Mouse (Mus musculus) kidney, adult 8-10 months (tissue): ENCODE results near the gene Slc39a10.
A peak's percentile ranks its signal among the peaks of the same experiment; 100 is the strongest.
"Not testable (repeated sequence)": the region's sequence is repeated elsewhere in the genome, so short reads cannot be mapped to it uniquely, and the experiment has no call there.

Source experiments
- DNase-seq, 2 experiments: peaks; one replicate each; pipeline ENCODE4 v3.0.0; 2022

Gene Slc39a10

DNA sequence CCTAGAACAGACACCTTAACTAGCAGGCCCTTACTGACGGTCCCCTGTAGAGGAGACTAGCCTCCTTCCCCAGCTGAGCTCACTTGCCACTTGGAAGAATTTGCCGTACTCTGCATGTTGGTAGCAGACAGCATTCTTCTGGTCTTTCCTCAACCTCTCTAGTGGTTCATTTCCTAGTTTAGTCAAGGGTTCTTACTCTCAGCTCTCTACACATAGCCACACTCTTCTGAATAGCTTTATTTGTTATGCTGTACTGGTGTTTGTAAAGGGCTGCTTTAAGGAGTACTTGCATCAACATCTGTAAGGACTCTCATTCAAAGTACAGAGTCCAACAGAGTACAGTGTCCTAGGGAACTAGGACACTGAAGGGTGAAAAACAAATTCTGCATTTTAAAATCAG lies 29.2 kb downstream of the Slc39a10 start:
- no peak for DNase-seq

DNA sequence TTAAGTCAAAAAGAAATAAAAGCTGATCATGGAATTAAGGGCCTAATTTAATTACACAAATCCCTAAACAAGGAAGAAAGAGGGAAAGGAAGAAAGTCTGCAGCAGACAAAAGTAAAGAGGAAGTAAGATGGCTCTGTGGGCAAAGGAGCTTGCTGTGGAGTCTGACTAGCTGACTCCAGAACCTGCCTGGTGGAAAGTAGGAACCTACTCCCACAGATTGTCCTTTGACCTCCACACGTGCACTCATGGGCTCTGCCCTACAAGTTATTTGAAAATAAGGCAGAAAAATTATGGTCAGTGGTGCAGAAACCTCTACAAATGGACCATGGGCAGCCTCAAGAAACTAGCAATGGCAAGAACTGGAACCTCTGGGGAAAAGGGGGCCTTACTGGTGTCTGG lies 32.6 kb downstream of the Slc39a10 start:
- no peak for DNase-seq

DNA sequence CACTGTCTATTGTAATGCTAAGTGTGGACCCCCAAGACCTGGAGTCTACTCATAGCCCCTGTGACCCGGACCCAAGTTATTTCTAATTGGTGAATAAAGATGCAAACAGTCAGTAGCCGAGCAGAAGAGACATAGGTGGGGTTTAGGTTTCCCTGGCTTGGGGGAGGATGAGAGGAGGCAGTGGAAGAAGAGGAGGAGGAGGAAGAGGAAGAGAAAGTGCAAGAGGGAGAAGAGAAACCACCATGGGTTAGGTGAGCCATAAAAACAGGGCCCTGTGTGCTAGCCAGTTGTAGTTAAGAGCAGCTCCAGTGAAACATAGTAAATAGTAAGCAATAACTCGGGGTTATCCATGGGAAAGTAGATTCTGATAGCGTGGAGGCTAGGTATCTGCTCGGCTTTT lies 34.1 kb downstream of the Slc39a10 start:
- no peak for DNase-seq

DNA sequence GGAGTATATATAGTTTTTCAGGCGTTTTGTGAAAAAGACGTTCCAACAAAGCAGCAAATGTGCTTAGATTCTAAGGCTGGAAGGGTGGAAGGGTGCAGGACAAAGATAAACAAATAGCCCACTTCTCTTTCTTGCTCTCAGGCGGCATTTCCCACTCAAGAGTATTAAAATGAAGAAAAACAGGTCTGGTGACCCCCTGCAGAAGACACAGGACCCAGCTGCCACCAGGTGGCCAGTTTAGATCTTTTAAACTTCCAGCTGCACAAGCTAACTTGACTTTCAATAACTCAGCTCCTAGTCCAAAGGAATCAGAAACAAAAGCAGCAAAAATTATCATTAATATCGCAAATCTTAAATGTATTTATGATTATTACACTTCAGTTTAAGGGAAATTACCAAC lies 36.2 kb downstream of the Slc39a10 start:
- DNase-seq, result no peak

DNA sequence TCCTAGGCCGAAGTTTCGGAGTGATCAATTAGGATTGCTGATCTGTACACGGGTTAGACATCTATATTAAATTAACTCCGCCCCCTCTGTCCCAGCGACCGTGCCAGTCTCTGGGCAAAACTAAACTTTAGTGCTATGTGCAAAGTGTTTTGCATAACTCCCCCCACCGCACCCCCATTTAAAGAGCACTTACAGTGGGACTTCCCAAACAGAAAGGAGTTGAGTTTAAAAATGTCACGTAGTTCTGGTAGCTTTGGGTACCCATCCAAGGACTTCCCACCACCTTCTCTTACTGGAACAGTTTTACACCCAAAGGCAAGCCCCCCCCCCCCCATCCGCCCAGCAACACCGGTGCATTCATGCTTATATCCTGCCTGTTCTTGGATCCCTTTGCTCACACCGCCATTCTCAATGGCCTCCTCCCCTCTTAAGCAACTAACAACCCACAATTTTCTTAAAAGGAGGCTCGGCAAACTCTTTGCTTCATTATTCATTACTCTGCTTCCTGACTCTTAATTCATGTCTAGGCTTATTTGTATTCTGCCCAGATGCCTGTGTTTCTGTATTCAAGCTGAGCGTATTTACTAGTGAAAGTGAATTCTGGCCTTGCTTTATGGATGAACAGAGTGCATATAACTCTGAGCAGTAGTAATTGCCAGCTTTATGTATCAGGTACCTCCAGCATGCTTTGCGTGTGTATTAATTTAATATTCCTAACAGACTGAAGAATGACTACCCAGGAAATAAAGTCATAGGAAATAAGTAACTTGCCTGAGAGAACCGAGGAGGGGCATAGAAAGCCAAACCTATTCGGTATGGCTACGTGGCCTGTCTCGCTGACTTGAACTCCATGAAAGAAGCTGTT lies 38.4 kb downstream of the Slc39a10 start:
- peak; percentile 90 to 92 for DNase-seq

DNA sequence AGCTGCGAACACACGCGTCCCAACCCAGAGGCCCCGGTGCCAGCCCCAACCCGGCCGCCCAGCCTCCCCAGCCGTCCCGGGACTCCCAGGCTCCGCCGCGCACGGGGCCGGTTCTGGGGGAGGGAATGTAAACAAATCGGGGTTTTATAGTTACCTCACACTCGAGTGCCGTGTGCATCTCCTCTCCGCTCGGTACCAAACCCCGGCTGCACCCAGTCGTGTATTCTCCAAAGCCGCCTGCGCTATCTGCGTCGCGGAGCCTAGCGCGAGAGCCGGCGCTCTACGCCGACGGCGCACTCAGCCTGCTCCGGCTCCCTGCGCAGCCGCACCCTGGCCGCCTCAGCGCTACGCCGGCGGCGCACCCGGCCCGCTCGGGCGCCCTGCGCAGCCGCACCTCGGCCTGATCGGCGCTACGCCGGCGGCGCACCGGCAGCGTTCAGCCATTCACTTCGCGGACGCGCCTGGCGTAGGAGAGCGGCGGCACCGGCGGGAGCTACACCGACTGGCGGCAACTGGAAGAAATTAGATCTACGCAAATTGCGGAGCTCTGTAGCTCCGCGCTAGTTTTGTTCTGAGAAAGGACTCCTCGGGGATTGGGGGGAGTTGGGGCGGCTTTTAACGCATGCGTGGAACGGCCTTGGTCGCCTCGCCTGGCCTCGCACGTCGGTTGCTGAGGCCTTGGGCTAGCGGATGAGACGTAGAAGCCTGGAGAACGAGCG lies 39.2 kb downstream of the Slc39a10 start:
- peak; percentile 93 to 98 for DNase-seq

DNA sequence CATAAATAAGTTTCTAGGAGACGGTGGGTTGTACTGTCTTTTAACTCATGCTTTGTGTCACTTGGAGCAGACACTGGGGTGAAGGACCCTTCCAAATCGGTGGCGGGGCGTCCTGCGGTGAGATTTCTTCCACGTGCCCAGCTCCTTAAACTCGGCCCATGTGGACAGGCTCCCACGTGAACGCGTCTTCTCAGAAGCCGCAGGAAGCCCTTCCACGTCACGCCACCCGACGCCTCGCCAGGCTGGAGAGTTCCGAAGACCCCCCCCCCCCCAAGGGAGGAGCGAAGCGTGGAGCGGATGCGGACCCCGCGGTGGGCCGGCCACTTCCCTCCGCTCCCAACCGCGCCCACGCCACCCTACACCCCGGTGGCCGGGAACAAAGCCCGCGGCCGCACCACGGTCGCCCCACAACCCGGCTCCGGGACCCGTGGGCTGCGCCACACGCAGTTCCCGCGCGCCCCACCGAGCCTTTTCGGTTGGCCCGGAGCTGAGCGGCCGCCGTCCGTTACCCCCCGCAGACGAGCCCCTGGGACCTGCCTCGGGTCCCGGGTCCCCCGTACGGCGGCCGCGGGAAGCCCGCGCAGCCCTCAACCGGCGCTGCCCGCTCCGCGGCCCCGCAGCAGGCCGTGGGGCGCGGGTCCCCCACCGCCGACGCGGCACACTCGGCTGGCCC lies 39.9 kb downstream of the Slc39a10 start:
- DNase-seq, result peak; percentile 42 to 46

DNA sequence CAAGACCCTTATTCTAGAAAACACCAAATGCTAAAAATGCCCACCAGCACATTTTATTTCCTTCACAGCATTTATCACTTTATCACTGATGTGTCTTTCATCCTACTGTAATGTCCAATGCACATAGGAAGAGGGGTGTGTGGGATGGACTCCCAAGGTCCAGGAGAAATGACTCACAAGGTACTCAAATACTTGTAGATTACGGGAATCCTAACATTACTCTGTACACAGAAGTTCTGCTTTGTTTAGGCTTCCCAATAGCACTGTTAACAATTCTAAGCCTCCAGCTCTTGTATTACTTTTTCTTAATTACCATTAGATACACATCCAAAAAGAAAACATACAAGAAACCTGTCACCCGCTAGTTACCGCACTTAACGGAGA lies 40.4 kb downstream of the Slc39a10 start:
- DNase-seq, result no peak

DNA sequence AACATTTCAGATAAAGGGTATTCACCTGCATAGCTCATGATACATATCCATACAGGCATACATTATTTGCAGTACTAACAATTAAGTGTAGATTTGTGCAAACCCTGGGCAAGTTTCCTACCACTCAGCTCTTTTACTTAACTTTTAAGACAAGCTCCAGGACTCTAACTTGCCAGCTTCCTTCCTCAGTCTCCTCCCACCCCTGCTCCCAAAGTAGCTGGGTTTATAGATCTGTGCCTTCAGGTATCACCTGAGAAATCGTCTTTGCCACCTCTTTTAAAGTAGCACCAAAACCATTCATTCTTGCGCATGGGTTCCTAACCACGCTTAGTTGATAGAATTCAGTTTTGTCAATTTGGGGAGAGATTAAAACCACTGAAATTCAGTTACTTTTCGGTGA lies 41.1 kb downstream of the Slc39a10 start:
- DNase-seq, result no peak

DNA sequence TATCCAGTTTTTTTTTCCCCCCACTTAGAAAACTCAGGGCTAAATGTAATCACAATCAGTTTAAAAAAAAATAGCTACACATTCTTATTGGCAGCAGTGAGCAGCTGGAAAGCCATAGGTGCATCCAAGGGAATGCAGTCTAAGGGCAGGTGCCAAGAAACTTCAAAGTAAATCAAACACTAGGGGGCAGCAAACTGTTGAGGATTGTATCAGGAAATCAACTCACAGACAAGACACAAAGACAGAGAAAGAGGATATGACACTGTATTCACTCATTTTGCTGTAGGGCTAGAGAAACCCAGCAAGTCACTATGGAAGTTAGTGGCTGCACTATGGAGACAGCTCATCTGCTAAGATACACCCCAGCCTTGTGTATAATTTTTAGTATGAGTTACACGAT lies 42.9 kb downstream of the Slc39a10 start:
- DNase-seq, result peak; percentile 73 to 76

DNA sequence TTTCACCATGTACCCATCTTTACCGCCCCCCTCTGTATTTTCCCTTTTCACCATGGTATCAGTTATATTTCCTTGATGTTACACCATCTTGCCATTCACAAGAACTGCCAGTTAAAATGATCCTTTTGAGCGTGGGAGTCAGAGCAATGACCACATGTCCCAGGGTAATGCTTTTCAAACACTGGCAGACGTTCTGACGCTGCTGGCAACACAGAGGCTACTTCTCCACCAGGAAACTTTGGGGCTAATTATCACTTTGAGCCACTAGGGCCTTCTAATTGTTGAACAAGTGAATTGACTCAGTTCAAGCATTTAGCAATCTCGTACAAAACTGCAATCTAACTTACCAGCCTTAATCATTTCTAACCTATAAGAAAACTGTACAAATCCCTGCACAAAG lies 47.4 kb downstream of the Slc39a10 start:
- no peak for DNase-seq

DNA sequence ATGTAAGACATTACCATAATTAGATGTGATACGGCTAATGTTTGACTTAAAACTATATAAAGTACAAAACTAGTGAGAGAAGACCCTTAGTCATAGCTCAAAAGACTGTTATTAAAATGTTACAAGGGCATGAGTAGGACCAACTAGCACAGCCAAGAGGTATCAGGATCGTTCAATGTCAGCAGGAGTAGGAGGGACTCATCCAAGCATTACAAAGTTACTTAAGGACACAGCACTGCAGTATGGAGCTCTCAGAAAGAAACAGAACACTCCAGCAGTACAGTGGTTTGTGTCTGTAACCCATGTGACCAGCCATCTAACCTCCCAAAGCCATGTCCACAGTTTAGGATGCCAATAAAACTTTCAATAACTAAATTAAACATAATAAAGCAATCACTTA lies 48.4 kb downstream of the Slc39a10 start:
- DNase-seq, result no peak

DNA sequence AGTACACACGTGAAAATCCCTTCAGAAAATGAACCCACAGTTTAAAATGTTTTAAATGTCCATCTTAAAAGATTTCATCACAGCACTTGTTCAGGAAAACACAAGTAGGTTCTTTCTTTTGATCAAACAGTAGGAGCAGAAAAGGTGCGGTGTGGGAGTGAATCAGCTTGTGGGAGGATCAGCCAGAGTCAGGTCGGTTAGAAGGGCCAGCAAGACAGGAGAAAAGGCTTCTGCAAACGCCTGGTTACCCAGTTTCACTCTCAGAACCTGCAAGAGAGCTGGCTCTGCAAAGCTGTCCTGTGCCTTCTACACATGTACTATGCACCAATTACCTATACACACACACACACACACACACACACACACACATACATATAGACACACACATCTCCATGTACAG lies 49.2 kb downstream of the Slc39a10 start:
- DNase-seq, result no peak

DNA sequence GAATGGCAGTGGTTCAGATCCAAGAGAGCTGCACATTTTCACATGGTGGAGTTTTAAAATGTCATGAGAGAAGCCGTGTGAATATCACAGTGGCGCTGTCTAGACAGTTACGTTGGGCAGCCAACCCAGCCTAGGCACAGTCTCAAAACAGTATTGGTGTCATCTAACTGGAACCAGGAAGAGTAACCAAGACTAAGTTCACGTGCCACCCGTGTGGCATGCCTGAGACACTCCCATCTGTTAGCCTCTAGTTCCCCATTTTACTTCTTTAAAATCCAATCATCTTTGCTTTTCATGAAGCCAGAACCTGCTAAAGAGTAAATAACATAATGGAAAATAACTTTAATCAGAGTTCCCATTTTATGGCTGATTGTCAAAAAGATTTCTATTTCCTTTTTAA lies 60.7 kb downstream of the Slc39a10 start:
- DNase-seq, result no peak

DNA sequence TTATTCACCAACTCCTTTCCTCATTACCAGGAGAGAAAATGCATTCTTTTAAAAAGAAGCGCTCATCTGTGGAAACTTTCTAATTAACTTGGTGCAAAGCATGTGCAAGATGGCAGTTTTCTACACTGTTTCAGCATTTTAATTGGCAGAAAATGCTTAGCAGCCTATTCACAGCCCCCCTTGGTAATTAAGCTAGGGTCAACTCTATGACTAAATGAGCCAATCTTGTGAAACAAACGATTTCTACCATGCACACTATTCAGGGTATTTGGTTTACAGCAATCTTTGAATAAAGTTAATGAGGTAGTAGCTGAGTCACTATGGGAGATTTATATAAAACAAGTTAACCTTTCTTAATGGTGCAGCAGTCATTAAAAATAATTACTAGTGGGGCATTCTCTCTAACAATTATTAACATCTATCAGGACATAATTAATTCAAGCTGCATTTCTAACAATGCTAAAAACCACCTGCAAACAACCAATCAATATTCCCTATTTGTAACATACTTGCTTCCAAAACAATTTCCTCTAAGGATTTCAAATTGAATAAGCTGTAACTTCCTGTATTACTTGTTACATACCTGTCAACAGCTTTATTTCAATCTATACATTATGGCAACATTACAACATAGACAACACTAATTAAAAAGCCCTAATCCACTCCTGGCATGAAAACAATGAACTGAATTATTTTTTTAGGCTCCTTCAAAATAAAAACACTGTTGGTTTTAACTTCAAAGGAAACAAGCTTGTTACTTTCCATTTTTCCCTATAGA lies 62.4 kb downstream of the Slc39a10 start:
- DNase-seq, result peak in 1 of 2 experiments; percentile 3

DNA sequence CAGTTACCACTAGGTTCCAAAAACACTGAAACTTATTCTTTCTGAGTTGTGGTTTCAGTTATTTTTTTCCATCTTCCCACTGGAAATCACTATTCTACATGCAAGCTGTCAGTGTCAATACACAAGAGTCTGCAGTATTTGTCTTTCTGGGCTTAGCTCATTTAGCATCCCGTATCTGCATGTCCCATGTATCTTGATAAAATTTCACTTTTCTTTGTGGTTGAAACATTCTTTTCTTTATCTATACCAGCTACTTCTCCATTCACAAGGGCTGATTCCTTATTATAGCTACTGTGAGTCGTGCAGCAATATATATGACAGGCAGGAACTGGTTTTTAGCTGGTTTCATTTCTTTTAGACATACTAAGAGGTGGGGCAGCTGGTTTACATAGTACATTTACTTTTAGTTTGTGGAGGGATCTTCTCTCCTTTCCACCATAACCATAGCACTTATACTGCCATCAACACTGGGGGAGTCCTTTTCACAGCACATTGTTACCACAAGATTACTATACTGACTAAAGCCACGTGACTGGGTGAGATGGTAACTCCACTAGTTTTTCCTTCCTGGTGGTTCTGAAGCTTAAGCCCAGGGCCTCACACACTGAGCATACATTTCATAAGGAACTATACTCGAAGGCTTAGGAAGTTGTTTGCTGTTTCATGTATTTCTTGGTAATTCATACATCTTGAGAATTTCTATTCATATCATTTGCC lies 70.2 kb downstream of the Slc39a10 start:
- DNase-seq, result no peak

DNA sequence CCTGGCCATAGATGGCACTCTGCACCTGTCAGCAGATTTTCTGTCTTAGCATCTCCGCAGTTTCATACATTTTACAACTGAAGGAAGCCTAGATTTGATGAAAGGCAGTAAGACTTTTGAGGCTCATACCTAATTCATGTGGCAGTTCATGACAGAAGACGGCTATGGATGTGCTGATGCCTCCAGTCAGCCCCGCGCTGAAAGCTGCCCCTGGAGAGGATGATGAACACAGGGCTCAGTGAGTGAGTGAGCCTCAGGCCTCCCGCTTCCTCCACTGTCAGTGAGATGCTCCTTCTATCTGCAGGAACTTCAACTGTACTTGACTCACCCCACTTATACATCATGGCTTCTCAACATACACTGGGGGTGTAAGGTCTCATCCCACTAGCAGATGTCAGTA lies 74.7 kb downstream of the Slc39a10 start:
- DNase-seq, result no peak

DNA sequence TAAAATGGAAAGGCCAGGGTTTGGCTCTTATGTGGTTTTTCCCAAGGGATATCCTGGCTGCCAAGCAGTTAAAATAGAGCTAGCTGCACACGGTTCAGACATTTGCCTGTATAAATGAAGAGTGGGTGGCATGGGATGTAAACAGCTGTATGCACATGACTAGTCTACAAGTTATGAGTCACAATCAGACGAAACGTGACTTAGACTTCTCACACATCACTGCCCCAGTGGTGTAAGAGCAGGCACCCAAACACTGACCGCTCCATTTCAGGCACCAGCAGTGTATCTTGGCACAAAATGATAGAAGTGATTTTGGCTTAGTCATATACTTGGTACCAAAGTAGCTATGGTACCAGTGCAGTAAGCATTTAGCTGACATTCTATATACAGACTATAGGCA lies 84.0 kb downstream of the Slc39a10 start:
- DNase-seq, result not testable (repeated sequence)

DNA sequence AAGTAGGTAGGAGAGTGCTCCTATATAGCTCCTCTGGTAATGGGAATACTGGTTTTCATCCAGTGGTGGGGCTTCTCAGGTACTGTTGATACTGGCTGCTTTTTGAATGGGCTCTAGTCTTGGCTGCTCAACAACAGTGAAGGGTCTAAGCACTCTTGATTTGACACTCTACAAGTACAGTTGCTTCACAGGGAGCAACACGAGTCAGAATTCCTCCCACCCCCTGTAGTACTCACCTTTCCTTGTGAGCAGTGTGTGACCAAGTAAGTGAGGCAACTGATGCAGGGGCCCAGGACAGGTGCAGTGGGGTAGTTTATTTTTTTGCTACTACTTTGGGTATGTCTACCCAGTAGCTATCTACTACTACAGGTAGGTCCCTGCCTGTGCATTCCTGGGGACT lies 87.6 kb downstream of the Slc39a10 start:
- no peak for DNase-seq

DNA sequence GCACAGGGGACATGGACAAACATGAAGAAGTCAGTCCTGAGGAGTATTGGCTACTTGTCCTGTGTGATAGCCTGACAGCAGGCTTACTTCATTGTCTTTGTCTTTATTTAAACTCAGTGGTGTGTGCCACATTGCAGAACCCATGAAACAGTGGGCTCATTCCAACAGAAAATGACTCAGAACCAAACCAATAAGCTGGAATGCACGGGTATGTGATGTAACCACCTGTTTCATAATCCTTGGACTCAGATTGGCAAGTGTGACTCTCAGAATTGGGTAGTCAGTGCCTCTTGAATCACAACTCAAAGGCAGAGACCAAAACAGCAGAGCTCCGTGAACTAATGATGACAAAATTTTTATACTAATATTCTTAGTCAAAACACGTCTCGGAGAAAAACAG lies 110.4 kb downstream of the Slc39a10 start:
- DNase-seq, result not testable (repeated sequence)

DNA sequence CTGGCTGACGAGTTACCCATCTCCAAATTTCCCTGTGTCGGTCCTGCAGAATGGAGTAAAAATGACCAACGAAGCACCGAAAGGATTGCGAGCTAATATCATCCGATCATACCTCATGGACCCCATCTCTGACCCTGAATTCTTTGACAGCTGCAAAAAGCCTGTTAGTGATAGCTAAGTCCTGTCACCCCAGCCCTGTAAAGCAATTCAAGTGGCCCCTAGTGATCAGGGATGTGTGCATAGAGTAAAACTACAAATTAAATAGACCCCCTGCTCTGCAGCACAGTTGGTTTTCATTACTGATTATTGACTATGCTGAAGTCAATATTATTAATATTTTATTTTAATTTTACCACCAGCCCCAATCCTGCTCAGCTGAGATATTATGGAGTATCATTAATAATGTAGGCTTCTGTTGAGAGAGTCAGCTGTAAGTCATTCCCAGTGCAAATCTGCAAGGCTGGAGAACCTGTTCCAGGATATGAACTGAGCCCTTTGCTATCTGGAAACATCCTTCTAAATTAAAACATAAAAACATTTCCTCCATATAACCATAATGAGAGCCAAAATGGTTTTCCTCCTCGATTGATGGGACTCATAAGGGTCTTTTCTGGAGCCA lies 122.5 kb downstream of the Slc39a10 start:
- not testable (repeated sequence) for DNase-seq

DNA sequence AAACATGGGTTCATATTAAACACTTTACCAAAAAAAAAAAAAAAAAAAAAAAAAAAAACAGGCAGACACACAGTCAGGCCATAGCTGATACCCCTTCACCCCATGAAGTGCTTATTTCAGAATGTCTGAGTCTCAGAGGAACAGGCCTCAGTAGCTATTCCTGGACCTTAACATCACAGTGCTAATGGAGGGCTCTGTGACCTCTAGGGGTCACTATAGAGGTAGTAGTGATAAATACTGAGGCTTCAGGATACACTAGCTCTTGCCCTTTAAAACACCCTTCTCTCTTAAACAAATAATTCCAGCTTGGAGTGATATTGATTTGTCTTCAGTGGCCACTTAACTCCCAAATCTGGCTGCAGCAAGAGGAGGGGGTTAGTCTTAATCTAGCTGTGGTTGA lies 123.3 kb downstream of the Slc39a10 start:
- DNase-seq, result not testable (repeated sequence)
